Mouse (Mus musculus) kidney, adult 2 months (tissue): ENCODE measurements around the gene Hist1h4d. TPM values are rescaled to one million over a fixed set of nuclear protein-coding genes. Genes with fewer than 3 reads are reported as not detected.
"Not testable (repeated sequence)": the region's sequence is repeated elsewhere in the genome, so short reads cannot be mapped to it uniquely, and the experiment has no call there.

Source experiments
- DNase-seq: peaks from one replicate; pipeline ENCODE4 v3.0.0; 2021
- H3K27ac ChIP-seq: fragments of 200-500 bp; 2 replicates; pipeline ENCODE4 v1.5.1; 2012; ENCODE audit warnings: low read depth, low read length, control low read depth, inconsistent platforms; ENCODE audit not compliant: insufficient read depth
- H3K27me3 ChIP-seq: fragments of 200-500 bp; replicated peaks from 2 replicates; pipeline ENCODE4 v1.6.1; 2012; ENCODE audit warnings: mild to moderate bottlenecking, moderate library complexity, low read length, inconsistent platforms; ENCODE audit not compliant: control insufficient read depth, insufficient read depth
- H3K36me3 ChIP-seq: fragments of 200-500 bp; 2 replicates; pipeline ENCODE4 v1.6.1; 2012; ENCODE audit warnings: mild to moderate bottlenecking, moderate library complexity, low read length, inconsistent platforms; ENCODE audit not compliant: control insufficient read depth, insufficient read depth
- H3K4me1 ChIP-seq: fragments of 200-500 bp; 2 replicates; pipeline ENCODE4 v1.6.1; 2011; ENCODE audit warnings: low read length; ENCODE audit not compliant: control insufficient read depth, insufficient read depth
- H3K4me3 ChIP-seq: fragments of 200-500 bp; 2 replicates; pipeline ENCODE4 v1.5.1; 2011; ENCODE audit warnings: mild to moderate bottlenecking, low read depth, low read length, control low read depth; ENCODE audit not compliant: insufficient read depth
- CTCF ChIP-seq: fragments of 200-500 bp; conservative IDR thresholded peaks from 2 replicates; pipeline ENCODE4 v1.5.1; 2011; ENCODE audit warnings: low read depth, mild to moderate bottlenecking, control low read depth, low read length, moderate library complexity, mixed read lengths; ENCODE audit not compliant: insufficient read depth, insufficient read length
- POLR2A ChIP-seq: fragments of 200-500 bp; IDR thresholded peaks from one replicate; pipeline ENCODE4 v1.6.1; 2011; ENCODE audit warnings: low read depth, low read length, control low read depth
- WGBS: fragments of 180-500 bp; shearing (Covaris S2); methylation state at CpG from one replicate; pipeline ENCODE4 v1.1.7; 2018; 5-methylcytosine and 5-hydroxymethylcytosine counted together
- polyA plus RNA-seq: library from polyadenylated mRNA; depleted of rRNA; stranded (reverse); fragments of >200 nt; gene quantifications from 2 replicates; pipeline ENCODE4 v1.2.3, GENCODE M21; 2012; rRNA removed

The Hist1h4d gene
- 3.7 and 5.4 TPM in 2 replicates for polyA plus RNA-seq

DNA sequence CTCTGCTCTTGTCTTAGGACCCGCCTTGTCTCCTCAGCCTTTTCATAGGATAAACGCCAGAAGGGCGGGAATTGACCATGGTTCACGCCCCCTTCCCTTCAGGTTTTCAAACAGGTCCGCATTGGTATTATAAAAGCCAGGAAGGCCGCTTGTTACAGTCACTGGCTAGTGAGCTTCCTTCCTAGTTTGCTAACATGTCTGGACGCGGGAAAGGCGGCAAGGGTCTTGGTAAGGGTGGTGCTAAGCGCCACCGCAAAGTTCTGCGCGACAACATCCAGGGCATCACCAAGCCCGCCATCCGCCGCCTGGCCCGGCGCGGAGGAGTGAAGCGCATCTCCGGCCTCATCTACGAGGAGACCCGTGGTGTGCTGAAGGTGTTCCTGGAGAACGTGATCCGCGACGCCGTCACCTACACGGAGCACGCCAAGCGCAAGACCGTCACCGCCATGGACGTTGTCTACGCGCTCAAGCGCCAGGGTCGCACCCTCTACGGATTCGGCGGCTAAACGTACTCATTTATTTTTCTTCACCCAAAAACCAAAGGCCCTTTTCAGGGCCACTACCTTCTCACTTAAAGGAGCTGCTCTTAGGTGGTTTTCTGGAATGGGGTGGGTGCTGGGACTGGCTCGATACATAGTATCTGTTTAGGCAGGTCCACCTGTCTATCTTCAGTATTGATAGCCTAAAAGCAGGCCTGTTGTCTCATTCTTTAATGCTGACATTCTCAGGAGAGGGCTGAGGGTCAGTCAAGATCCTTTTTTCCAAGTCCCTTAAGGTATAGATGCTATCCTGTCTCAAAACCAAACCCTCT is at the start of gene Hist1h4d:
Gene Hist1h4d (plus strand): TSS at position 191 of the 811 bp plus-strand sequence.
- no peak within 1 kb of the TSS; the same call in 1 of the 2 replicates for H3K27ac ChIP-seq
- no peaks in the 10 kb centered on the region for H3K27me3 ChIP-seq
- peaks cover 13% of the 10 kb centered on the region; the same call in 1 of the 2 replicates for H3K4me1 ChIP-seq
- TF ChIP-seq POLR2A = peak; percentile 97
- no peak for TF ChIP-seq CTCF
- peak within 1 kb of the TSS; percentile 70 for H3K4me3 ChIP-seq
- H3K36me3 ChIP-seq = no peaks in the 10 kb centered on the region
- DNase-seq = peak; percentile 99
- WGBS = under 1% methylated on average over 43 of the region's 43 CpGs

DNA sequence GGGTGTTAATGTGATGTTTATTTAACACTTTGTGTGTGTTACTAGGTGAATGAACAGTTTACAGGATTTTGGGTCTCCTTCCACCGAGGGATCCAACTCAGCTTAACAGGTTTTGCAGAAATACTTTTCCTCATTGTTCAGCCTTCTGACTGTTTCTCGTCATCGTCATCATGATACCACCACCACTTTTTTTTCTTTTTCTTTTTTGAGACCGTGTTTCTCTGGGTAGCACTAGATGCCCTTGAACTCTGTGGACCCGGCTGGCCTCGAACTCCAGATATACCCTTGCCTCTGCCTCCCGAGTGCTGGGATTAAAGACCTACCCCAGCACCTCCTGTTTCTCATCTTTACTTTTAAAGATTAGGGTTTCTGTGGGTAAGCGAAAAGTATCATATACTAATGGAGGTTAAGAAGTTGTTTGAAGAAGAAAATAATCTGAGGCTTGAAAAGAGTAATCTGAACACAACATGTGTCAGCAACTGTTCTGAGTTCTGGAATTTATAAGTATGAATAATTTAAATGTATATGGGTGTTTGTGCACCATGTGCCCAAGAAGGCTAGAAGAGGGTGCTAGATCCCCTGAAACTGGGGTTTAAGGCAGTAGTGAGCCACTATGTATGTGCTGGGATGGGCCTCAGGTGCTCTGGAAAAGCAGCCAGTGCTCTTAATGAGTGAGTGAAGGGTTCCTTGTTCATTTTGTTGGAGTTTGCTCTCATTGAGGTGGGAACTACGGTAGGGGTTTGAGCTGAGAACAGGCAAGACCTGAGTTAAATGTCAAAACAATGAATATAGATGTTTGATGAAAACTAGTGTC is 48.9 kb upstream of the Hist1h4d start:
- Histone ChIP-seq H3K27ac (no peak overlapping the region), H3K36me3 (no peaks in the 10 kb centered on the region), H3K27me3 (no peaks in the 10 kb centered on the region), H3K4me1 (peaks cover 11% of the 10 kb centered on the region; the same call in 1 of the 2 replicates), H3K4me3 (0 out of 2 replicates have a peak overlapping the region, but pooled peaks have one; percentile 12)
- DNase-seq = no peak
- 20% methylated on average over 9 of the region's 9 CpGs for WGBS
- TF ChIP-seq POLR2A (no peak), CTCF (no peak)

DNA sequence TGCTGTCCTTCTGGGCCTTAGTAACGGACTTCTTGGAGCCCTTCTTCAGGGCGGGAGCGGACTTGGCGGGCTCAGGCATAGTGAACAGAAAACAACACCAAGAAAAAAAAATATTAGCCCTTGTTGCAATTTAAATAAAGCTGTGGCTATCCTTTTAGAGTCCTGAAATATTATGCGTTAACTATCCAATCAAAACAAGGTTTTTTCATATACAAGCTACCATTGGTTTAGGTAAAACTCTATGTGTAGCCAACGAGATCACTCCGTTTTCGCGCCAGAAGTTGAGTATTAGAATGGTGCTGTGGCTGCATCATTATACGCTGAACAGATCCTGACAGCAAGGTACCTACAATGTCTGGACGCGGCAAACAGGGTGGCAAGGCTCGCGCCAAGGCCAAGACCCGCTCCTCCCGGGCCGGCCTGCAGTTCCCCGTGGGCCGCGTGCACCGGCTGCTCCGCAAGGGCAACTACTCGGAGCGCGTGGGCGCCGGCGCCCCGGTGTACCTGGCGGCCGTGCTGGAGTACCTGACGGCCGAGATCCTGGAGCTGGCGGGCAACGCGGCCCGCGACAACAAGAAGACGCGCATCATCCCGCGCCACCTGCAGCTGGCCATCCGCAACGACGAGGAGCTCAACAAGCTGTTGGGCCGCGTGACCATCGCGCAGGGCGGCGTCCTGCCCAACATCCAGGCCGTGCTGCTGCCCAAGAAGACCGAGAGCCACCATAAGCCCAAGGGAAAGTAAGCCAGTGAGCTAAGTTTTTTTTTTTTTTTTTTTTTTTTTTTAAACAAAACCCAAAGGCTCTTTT is 47.6 kb upstream of the Hist1h4d start, which contains the start of gene Hist1h2af:
Gene Hist1h2af (plus strand): TSS at position 347 of the 808 bp plus-strand sequence.
- WGBS = under 1% methylated on average over 25 of the region's 53 CpGs
- H3K36me3 ChIP-seq, H3K27me3 ChIP-seq, H3K27ac ChIP-seq: not testable (repeated sequence)
- peak; percentile 70 for DNase-seq
- H3K4me3 ChIP-seq = peak within 1 kb of the TSS; percentile 50; the same call in 1 of the 2 replicates
- peaks cover 11% of the 10 kb centered on the region; the same call in 1 of the 2 replicates for H3K4me1 ChIP-seq

DNA sequence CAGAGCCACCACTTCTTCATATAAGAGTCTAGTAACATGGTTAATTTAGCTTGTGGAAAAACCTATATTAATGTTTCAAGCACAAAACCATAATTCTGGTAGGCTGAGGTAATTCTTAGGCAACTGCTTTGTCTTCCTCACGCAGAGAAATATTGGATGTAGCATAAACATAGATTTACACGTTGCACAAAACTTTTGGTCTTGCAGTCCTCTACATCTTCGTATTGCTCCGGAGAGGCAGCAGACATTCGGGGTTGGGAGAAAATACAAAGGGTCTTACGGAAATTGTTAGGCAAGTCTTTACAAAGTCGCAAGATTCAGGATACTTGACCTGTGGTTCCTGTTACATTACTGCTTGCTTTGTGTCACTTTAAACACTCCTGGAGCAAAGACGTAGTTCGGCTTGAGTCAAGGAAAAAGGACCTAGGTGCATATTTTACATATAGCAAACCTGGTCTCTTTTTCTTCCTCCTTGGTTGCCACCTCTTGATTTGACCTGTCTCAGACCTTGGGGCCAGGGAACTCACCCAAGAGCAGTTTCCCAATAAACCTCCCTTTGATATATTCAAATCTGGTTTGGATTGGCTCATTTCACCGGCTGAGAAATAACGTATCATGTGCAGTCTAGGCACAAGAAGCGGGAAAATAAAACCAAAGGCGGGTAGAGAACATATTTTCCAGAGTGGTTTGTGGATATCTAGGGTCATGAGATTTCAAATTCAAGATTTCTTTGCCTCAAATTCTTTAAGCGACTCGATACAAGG is 46.8 kb upstream of the Hist1h4d start:
- H3K4me3 ChIP-seq = no peak overlapping the region
- H3K36me3 ChIP-seq = no peaks in the 10 kb centered on the region
- under 1% methylated on average over 15 of the region's 15 CpGs for WGBS
- no peak for DNase-seq
- H3K27ac ChIP-seq = no peak overlapping the region
- TF ChIP-seq POLR2A = no peak
- peaks cover 11% of the 10 kb centered on the region; the same call in 1 of the 2 replicates for H3K4me1 ChIP-seq
- no peaks in the 10 kb centered on the region for H3K27me3 ChIP-seq

DNA sequence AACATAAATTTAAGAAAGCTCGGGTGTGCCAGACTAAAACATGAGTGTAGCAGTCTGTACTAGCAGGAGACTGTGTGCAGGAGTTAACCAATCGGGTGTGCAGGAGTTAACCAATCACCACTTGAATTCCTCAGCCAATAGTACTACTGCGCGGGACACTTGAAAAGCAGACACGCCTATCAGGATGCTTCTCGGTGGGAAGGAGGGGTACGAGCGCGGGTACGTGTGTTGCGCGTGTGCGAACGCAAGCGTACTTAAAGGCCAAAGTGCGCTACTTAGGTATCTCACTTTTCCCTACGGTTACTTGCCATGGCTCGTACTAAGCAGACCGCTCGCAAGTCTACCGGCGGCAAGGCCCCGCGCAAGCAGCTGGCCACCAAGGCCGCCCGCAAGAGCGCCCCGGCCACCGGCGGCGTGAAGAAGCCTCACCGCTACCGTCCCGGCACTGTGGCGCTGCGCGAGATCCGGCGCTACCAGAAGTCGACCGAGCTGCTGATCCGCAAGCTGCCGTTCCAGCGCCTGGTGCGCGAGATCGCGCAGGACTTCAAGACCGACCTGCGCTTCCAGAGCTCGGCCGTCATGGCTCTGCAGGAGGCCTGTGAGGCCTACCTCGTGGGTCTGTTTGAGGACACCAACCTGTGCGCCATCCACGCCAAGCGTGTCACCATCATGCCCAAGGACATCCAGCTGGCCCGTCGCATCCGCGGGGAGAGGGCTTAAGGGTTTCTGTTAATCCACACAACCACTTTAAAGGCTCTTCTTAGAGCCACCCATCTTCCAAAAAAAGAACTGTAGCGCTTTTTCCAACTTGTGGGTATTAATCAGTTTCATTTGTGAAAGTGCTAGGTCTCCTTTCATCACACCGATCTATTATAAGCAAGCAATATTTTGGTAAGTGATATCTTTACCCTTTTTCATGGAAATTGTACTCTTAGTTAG is 46.0 kb upstream of the Hist1h4d start, which contains the start of gene Hist1h3g:
Gene Hist1h3g (plus strand): TSS at position 286 of the 939 bp plus-strand sequence.
- Histone ChIP-seq H3K4me1 (peaks cover 11% of the 10 kb centered on the region; the same call in 1 of the 2 replicates), H3K4me3 (peak within 1 kb of the TSS; percentile 45)
- peak; percentile 94 for DNase-seq
- not testable (repeated sequence) for H3K27me3 ChIP-seq, H3K27ac ChIP-seq, H3K36me3 ChIP-seq
- WGBS = 1% methylated on average over 48 of the region's 62 CpGs
